Mouse (Mus musculus) small intestine, adult 2 months (tissue): ENCODE measurements around the gene Ccl22.

Experiments
- CTCF ChIP-seq: fragments of 200-500 bp; IDR thresholded peaks from 2 replicates; pipeline ENCODE4 v1.5.1; 2012; ENCODE audit warnings: low read depth, mild to moderate bottlenecking, control low read depth, inconsistent platforms, low read length, moderate library complexity, mixed read lengths; ENCODE audit not compliant: insufficient replicate concordance, insufficient read length; ENCODE audit errors: extremely low read depth
- POLR2A ChIP-seq: fragments of 200-500 bp; IDR thresholded peaks from 2 replicates; pipeline ENCODE4 v1.6.1; 2012; ENCODE audit warnings: low read depth, mild to moderate bottlenecking, control low read depth, inconsistent platforms, low read length, moderate library complexity

- TF ChIP-seq CTCF: no peak
- TF ChIP-seq POLR2A: no peak
Measured at GRCm38 (mm10) chr8:94700421-94700935, 44.9 kb upstream of the Ccl22 start.
